24 mouse cellular contexts compared by ENCODE assay signal in the genomic region with DNA sequence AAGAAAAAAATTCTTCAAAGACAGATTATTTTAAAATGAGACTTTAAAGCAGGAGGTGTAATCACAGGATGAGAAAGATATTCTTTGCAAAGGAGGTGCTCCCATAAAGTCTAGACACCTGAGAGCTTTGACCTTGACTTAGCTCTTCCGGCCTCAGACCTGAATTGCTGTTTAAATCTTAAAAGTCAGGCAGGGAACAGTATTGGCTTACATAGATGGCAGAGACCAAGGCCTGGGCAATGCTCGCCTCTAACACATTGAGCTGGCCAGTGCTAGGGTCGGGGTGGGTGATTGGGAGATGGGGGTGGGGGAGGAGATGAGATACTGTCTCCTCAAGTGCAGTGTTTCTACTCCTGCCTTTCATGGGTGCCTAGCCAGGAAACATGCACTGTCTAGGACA. TPM values are rescaled to one million over a fixed set of nuclear protein-coding genes. Genes with fewer than 3 reads are reported as not detected.
DNase-seq lines count a peak whose midpoint lies in the region; ATAC-seq and TF ChIP-seq lines count a peak whose summit lies in the region.
"Had no signal": no experiment of that assay in that cellular context is flagged by ENCODE, and none has a peak within 500 bp of the region (broad histone marks: within the 10 kb centered on the region; RNA-seq: fewer than 3 reads in every experiment).

No protein-coding gene starts in this region.

- no peak overlapping the region for H3K4me2 ChIP-seq in intestine, postnatal 0 days (replicated peaks; ENCODE audit: low read depth)
- no peak overlapping the region for H3K4me2 ChIP-seq in intestine, embryonic 15.5 days (replicated peaks)
- H3K4me2 ChIP-seq in kidney, embryonic 15.5 days: no peak overlapping the region
- H3K4me2 ChIP-seq in kidney, postnatal 0 days (ENCODE audit: low read length): no peak overlapping the region
- H3K4me2 ChIP-seq: embryonic facial prominence, embryonic 12.5 days; forebrain, embryonic 13.5 days; forebrain, embryonic 15.5 days had no signal

- no peaks in the 10 kb centered on the region for H3K9me3 ChIP-seq in intestine, postnatal 0 days (ENCODE audit: control insufficient read depth)
- H3K9me3 ChIP-seq in intestine, embryonic 15.5 days: no peaks in the 10 kb centered on the region
- H3K9me3 ChIP-seq in kidney, embryonic 15.5 days (replicated peaks): no peaks in the 10 kb centered on the region
- no peaks in the 10 kb centered on the region for H3K9me3 ChIP-seq in kidney, postnatal 0 days (replicated peaks; ENCODE audit: low read length)
- H3K9me3 ChIP-seq: embryonic facial prominence, embryonic 10.5 days; embryonic facial prominence, embryonic 12.5 days; forebrain, embryonic 13.5 days; forebrain, embryonic 15.5 days had no signal

- H3K9ac ChIP-seq in intestine, postnatal 0 days (ENCODE audit: low read depth, low read length): no peak overlapping the region
- no peak overlapping the region for H3K9ac ChIP-seq in intestine, embryonic 15.5 days
- no peak overlapping the region for H3K9ac ChIP-seq in kidney, embryonic 15.5 days
- H3K9ac ChIP-seq in kidney, postnatal 0 days (ENCODE audit: low read depth, low read length): no peak overlapping the region
- H3K9ac ChIP-seq: embryonic facial prominence, embryonic 12.5 days; forebrain, embryonic 13.5 days; forebrain, embryonic 15.5 days had no signal

- H3K4me3 ChIP-seq in intestine, postnatal 0 days (ENCODE audit: low read depth, low read length): no peak overlapping the region
- no peak overlapping the region for H3K4me3 ChIP-seq in intestine, embryonic 15.5 days (replicated peaks)
- H3K4me3 ChIP-seq in kidney, embryonic 15.5 days (replicated peaks): no peak overlapping the region
- no peak overlapping the region for H3K4me3 ChIP-seq in kidney, postnatal 0 days (replicated peaks; ENCODE audit: low read depth, low read length)
- H3K4me3 ChIP-seq: embryonic facial prominence, embryonic 10.5 days; embryonic facial prominence, embryonic 12.5 days; forebrain, embryonic 13.5 days; forebrain, embryonic 15.5 days had no signal

- H3K27ac ChIP-seq in intestine, postnatal 0 days (ENCODE audit: low read depth, low read length): peak overlapping the region; percentile 46; the same call in 1 of the 2 replicates
- H3K27ac ChIP-seq in intestine, embryonic 15.5 days: no peak overlapping the region
- no peak overlapping the region for H3K27ac ChIP-seq in kidney, embryonic 15.5 days
- no peak overlapping the region for H3K27ac ChIP-seq in kidney, postnatal 0 days
- H3K27ac ChIP-seq: embryonic facial prominence, embryonic 10.5 days; embryonic facial prominence, embryonic 12.5 days; forebrain, embryonic 13.5 days; forebrain, embryonic 15.5 days had no signal

- no peaks in the 10 kb centered on the region for H3K27me3 ChIP-seq in intestine, postnatal 0 days (replicated peaks; ENCODE audit: control insufficient read depth, insufficient read depth, low read length)
- no peaks in the 10 kb centered on the region for H3K27me3 ChIP-seq in intestine, embryonic 15.5 days (replicated peaks)
- H3K27me3 ChIP-seq in kidney, embryonic 15.5 days: no peaks in the 10 kb centered on the region
- no peaks in the 10 kb centered on the region for H3K27me3 ChIP-seq in kidney, postnatal 0 days (ENCODE audit: insufficient read depth, low read length)
- H3K27me3 ChIP-seq: CH12.LX; embryonic facial prominence, embryonic 12.5 days; forebrain, embryonic 13.5 days; forebrain, embryonic 15.5 days had no signal

- H3K36me3 ChIP-seq in intestine, postnatal 0 days (ENCODE audit: control insufficient read depth, insufficient read depth): 0 out of 2 replicates have a peak, but pooled peaks cover 3% of the 10 kb centered on the region
- H3K36me3 ChIP-seq in intestine, embryonic 15.5 days: no peaks in the 10 kb centered on the region
- H3K36me3 ChIP-seq in kidney, embryonic 15.5 days: no peaks in the 10 kb centered on the region
- H3K36me3 ChIP-seq in kidney, postnatal 0 days (ENCODE audit: insufficient read depth, low read length): no peaks in the 10 kb centered on the region
- H3K36me3 ChIP-seq: embryonic facial prominence, embryonic 10.5 days; embryonic facial prominence, embryonic 12.5 days; forebrain, embryonic 15.5 days; G1E had no signal

- no peak for ATAC-seq in intestine, postnatal 0 days
- no peak for ATAC-seq in intestine, embryonic 15.5 days
- peak; percentile 76 for ATAC-seq in kidney, embryonic 15.5 days (replicated peaks; ENCODE audit: low FRiP score)
- no peak for ATAC-seq in kidney, postnatal 0 days (replicated peaks; ENCODE audit: low FRiP score, low read depth)
- ATAC-seq: activated CD4-positive, CD25-positive, alpha-beta regulatory T cell, adult 4 months; CD4-positive, CD25-positive, alpha-beta regulatory T cell, adult 4 months; forebrain, embryonic 13.5 days; forebrain, embryonic 15.5 days; Patski had no signal

- no peak for TF ChIP-seq CTCF in intestine, postnatal 0 days (IDR thresholded peaks at IDR 0.05; ENCODE audit: low read depth)
- no peak for TF ChIP-seq CTCF in kidney, postnatal 0 days (IDR thresholded peaks at IDR 0.05; ENCODE audit: low read depth)

- WGBS in intestine, postnatal 0 days: 55% methylated on average over 3 of the region's 3 CpGs
- WGBS in intestine, embryonic 15.5 days: 68% methylated on average over 3 of the region's 3 CpGs
- 46% methylated on average over 3 of the region's 3 CpGs for WGBS in kidney, embryonic 15.5 days
- 45% methylated on average over 3 of the region's 3 CpGs for WGBS in kidney, postnatal 0 days

- no peak for DNase-seq in kidney, adult 11 months
- DNase-seq in kidney, postnatal 0 days (ENCODE audit: low spot score): peak; percentile 54
- no peak for DNase-seq in kidney, postnatal 14 days
- DNase-seq: adrenal gland, adult 8-10 months; adrenal gland, postnatal 14 days; adrenal gland, postnatal 36 days; B cell, adult 2 months; cerebellum, adult 11-12 months; cerebellum, adult 2 months; cerebellum, adult 9-10 months; cerebellum, postnatal 10 days; cerebellum, postnatal 25 days had no signal

- H3K4me1 ChIP-seq in intestine, postnatal 0 days (replicated peaks; ENCODE audit: control insufficient read depth, insufficient read depth, low read length): peaks cover 14% of the 10 kb centered on the region
- 0 out of 2 replicates have a peak, but pooled peaks cover 5% of the 10 kb centered on the region for H3K4me1 ChIP-seq in intestine, embryonic 15.5 days (replicated peaks)
- 0 out of 2 replicates have a peak, but pooled peaks cover 5% of the 10 kb centered on the region for H3K4me1 ChIP-seq in kidney, embryonic 15.5 days
- H3K4me1 ChIP-seq in kidney, postnatal 0 days (replicated peaks; ENCODE audit: insufficient read depth, low read length): no peaks in the 10 kb centered on the region
- H3K4me1 ChIP-seq: embryonic facial prominence, embryonic 12.5 days had no signal

RNA-seq across cellular contexts. Expression of a gene that starts 22.0 kb away (rescaled TPM):
- 87.8 and 91.4 TPM in 2 replicates for polyA plus RNA-seq in intestine, postnatal 0 days (2015; fragmentation: Nextera tagmentation; extraction: Ambion mirVana)
- 36.5 and 41.1 TPM in 2 replicates for polyA plus RNA-seq in intestine, embryonic 15.5 days (2015; fragmentation: Nextera tagmentation; extraction: Ambion mirVana)
- 1.8 and 2.3 TPM in 2 replicates for polyA plus RNA-seq in kidney, embryonic 15.5 days (2015; fragmentation: Nextera tagmentation; extraction: Ambion mirVana)
- polyA plus RNA-seq in kidney, postnatal 0 days (2015; fragmentation: Nextera tagmentation; extraction: Ambion mirVana): 2.3 and 3.2 TPM in 2 replicates
- polyA plus RNA-seq: activated CD4-positive, CD25-positive, alpha-beta regulatory T cell, adult 4 months; CD4-positive, CD25-positive, alpha-beta regulatory T cell, adult 4 months; G1E had no signal
